Mouse (Mus musculus) cerebellum, adult 11-12 months (tissue): Measurements from ENCODE around the gene Psmb10.

ENCODE experiments used
- DNase-seq: peaks from one replicate; pipeline ENCODE4 v3.0.0; 2022

Gene Psmb10

DNA sequence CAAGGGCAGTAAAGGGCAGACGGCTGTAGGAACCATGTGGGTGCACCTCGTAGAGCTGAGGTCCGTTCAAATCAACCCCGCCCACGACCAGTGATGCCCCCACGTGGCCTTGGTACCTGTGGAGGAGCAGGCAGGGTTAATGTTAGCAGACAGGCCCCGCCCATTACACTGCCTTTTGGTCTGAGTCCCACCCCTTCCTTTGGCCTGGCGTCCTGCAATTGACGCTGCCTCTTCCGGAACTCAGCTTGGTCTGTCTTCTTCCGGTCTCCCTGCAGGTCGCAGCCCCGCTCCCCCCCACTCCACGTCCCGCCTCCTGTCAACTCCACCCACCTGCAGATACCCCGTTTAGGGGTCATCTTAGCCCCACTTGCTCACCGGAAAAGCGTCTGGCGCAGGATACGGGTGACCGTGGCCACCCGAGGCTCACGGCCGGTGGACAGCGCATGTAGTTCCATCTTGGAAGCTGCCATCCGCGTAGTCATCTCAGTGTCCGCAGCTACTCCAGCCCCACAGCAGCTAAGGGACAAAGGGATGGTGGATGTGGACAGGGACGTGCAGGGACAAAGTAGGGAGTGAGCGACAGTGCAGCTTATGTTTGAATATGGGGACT lies 1.3 kb downstream of the Psmb10 start:
- peak; percentile 93 for DNase-seq

DNA sequence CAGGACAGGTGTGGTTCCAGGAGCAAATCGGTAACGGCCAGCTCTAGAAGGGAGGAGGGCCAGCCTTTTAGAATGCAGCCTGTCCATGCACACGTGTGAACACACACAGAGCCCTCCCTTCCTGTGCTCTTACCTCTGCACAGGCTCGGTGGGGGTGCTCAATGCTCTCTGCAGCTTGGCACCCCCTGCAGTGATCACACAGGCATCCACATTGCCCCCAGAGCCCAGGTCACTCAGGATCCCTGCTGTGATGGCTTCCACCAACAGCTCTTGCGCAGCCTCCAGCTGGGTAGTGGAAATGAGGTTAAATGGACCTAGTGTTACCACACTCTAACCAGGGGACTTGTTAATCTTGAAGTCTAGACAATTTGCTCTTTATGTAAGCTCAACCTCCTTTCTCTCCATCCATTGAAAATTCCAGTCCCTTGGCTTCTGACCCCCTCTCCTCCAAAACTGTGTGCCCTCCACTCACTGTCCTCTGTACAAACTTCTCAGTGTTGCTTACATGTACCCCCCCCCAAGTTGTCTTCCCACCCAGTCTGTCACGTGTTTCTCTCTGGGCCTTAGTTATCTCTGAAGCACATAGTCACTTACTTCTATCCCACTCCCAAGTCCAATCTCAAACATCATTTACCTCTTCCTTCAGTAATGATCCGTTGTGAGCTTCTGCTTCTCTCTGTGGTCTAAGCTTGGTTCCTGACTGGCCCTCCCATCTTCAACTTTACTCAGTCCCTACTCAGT lies 2.2 kb downstream of the Psmb10 start:
- peak; percentile 56 for DNase-seq

DNA sequence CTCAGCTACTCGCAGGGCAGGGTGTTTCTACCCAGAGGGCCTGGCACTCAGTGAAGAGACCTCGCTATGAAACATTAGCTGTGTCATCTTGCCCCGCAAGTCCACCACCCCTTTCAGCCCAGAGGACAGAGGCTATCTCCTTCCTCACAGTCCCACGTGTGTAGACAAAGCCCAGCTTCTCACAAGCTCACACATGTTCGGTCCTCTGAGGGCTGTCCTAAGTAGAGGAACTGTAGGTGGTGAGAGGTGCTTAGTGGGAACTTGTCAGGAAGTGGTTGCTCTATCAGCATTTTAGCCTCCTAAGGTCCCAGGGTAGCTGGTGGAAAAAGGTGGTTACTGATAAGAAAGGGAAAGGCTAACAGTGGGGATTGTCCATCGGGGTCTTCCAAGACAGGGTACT lies 3.1 kb downstream of the Psmb10 start:
- DNase-seq, result no peak

DNA sequence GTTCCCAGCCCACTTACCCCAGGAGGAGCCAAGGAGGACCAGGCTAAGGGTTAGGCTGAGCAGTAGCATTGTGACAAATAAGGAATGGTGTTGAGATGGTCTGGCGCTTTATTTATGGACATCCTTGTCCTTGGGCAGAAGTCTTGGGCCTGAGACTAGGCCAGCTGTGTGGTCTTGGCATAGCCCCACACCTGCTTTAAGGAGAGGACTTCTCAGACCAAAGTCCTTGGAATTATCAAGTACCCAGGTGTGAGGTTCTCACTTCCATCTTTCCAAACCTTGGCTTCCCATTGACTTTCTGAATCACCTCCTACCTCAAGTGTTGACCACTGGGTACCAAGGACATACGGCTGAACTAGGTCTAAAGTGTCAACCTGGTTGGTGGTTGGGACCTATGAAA lies 4.5 kb downstream of the Psmb10 start, which contains the start of gene Ctrl:
Gene Ctrl, minus strand, starts transcription at position 101 of the 400 bp plus-strand sequence.
- DNase-seq, result no peak

DNA sequence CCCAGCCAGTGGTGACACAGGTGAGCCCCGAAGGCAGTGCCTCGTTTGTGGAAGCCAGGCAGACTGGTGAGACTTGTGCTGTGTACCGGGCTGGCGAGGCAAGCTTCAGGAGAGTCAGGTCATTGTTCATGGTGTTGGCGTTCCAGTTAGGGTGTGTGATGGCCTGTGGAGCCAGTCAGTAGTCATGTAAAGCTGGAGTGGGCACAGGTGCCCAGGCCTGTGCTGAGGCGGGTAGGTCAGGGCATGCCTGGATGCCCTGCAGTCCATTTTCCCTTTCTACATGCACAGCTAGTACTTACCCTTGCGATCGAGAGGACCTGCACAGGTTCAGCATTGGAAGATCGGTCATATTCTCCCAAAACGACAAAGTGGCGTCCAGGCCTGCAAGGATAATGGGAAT lies 5.7 kb downstream of the Psmb10 start:
- no peak for DNase-seq

DNA sequence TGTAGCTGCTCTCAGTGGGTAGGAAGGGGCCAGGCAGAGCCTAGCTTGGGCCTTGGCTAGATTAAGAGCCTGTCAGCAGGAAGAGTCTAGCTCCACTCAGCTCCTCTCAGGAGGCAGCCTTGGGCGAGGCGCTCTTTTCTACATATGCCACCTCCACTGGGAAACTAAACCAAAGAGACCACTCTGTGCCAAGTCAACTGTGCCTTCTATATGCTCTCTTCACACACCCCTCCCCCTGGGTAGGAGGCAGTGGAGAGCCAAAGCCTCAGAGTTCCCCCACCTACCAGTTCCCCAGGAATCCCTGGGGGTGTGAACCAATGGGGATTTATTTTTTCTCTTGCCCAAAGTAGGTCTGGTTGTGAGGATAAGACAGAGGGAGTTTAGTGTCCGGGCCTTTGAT lies 7.0 kb downstream of the Psmb10 start:
- no peak for DNase-seq

DNA sequence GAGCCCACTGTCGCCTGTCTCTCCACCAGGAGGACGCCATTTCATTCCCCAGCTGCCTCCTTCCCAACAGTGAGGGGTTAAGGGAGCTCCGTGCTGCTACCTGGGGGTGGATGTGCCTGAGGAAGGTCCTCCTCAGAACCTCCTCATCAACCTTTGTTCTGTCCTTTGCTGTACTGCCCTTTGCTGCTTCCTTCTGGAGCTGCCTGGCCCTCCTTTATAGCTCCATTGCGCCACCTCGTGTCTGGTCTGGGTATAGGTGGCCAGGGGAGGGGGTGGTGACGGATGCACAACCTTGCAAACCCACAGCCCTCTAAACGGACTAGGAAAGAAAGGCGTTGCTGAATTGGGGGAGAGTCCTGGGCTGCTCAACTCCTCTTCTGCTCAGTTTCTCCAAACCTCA lies 7.6 kb downstream of the Psmb10 start:
- peak; percentile 74 for DNase-seq

DNA sequence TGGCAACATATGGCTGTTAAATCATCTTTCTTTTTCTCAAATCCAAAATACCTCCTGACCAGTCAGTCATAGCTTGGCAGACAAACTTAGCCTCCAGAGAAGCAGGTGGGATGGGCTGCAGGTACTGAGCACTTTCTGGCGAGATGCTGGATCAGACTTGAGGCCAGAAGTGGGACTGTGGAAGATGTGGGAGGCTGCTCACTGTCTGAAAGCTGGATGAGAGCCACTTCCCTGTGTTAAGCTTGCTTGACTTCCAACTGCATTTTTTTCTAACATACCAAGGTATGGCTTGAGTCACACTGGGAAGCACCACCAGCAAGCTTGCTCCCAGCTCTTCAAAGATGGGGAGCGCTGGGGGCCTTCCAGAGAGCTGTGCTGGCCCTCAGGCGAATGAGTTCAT lies 13.1 kb downstream of the Psmb10 start:
- no peak for DNase-seq

DNA sequence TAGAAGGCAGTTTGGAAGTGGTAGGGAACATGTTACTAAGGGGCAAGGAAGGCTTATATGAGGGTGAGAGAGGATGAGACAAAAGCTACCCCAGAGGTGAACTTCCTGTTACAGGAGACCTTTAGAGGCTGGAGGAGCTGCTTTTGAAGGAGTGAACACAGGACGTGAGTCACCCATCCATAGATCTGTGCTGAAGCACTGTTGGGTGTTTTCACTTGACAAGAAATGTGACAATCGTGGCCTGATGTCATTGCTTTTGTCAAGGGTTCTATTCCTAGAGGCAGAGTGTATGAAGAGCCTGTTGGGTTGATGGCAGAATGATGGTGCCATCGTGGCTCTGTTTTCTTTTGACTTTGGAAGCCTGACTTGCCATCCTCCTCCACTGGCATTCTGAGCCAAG lies 18.9 kb downstream of the Psmb10 start:
- DNase-seq, result no peak

DNA sequence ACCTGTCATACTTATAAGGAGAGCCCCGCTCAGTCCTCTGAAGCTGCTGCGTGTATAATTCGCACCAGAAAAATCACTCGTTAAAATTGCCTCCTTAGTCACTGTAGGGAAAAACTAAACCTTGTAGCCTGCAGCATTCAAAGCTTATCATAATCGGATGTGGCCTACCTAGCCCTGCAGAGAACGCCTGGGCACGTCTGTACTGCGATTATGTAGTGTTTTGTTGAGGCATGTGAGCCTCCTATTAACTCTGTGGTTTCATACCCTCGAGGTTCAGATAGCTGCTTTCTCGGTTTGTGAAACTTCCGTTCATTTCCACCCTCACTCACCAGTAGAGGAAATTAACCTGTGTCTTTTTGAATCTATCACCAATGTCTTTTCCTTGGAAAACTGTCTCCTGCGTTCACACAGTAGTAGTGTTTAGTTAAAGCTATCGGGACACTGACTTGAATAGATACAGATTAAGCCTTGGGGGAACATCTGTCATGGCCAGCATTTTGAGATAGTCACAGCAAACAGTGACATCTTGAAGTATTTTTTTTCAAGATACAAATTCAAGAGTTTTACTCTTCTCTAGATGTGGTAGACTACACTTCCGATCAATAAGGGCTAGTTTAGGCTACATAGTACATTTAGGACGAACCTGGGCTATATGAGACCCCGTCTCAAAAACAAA lies 37.2 kb downstream of the Psmb10 start:
- DNase-seq, result no peak

DNA sequence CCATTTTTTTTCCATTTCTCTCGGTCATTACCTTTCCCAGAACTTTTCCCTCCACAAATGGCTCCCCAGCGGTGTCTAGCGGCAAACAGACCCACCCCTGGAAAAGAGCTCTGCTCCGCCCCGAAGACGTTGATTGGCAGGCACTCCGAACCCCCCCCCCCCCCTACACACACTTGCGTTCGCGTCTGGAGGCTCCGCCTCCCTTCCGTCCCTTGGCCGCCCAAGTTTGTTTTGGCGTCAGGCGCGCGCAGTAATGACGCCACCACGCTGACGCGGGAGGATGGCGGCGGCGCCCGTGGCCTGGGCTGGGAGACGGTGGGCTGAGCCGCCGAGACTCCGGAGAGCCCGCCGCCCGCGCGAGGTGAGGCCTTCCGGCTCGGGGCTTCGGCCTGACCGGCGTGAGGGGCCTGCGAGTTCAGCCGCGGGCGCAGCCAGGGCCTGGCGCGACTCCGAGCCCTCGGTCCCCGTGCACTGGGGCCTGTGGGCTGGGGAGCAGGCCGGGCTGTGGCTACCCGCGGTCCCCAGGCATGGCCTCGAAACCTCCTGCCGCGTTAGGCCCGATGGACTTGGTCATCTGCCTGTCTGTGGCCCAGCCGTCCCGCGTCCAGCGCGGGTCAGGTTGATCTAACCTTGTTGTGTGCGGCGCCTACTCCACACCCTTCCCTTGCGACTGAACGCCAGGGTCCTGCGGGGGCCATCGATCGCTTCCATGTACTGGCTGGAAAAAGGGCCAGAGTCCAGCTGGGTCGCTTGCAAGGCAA lies 37.9 kb downstream of the Psmb10 start, which contains the start of gene Pskh1:
Gene Pskh1, plus strand, starts transcription at position 262 of the 761 bp plus-strand sequence.
- peak; percentile 92 for DNase-seq

DNA sequence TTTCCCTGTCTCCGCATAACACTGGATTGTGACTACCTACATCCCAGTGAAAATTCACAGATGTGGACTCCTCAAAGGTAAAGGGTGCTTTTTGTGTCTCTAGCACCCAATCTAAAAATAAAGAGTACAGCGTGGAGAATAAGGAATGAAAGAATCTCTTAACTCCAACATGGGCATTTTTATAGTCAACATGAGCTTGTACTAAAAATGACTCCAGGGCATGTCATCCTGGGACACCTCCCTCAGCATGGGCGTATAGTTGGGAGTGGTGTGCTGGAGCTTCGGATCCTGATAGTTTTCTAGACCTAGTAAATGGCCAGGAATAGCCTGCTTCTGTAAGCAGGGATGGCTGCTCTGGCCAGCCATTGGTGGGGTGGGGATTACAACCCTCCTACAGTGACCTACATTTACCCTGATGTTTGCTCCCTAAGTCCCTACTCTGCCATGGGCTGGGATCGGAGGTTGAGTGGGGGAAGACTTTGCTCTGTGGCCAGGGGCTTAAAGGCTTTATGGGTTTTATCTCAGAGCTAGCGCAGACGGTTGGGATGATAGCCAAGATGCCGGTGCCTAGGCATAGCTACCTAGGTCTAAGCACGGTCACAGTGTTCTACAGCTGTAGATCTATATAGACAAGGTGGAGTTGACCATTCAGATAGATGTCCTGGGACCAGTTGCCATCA lies 40.3 kb downstream of the Psmb10 start:
- DNase-seq, result no peak

DNA sequence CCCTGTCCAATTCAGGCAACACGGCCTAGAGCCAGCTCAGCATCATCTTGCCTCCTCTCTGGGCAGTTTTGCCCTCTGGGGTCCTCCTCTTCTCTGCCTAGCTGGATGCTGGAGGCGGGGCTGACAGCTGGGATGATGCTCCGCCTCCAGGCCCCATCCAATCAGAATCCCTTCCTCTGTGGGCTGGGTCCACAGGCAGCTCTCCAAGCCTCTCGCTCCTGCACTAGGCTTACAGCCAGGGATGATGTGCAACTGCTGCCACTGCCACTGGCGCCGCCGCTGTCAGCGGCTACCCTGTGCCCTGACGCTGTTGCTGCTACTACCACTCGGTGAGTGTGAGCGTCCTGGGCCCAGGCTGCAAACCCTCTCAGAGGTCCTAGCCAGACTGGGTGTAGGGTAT lies 44.9 kb downstream of the Psmb10 start, which contains the start of gene Nrn1l:
Gene Nrn1l, plus strand, starts transcription at position 229 of the 400 bp plus-strand sequence.
- peak; percentile 55 for DNase-seq

DNA sequence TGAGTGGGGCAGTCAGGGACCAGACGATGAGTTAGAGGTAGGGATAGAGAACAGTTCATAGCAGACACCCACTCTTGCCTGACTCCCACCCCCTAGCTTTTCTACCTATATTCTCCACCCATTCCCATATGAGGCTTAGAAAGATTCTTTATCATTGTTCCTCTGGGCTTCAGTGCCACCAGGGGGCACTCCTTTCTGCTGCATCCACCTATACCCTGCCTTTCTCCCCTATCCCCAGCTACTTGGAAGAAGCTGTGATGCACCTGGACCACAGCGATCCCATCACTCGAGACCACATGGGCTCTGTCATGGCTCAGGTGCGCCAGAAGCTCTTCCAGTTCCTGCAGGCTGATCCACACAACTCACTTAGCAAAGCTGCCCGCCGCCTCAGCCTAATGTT lies 45.8 kb downstream of the Psmb10 start:
- DNase-seq, result no peak

DNA sequence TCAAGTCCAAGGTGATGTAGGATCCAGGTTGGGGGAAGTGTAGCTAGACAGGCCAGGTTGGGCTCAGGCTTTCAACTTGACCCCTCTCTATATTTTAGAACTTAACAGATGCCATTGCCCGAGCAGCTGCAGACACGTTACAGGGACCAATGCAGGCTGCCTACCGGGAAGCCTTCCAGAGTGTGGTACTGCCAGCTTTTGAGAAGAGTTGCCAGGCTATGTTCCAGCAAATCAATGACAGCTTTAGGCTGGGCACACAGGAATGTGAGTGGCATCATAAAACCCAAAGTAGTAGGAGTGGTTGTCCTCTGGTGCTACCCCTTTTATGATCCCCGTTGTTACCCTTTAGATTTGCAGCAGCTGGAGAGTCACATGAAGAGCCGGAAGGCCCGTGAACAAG lies 47.4 kb downstream of the Psmb10 start:
- no peak for DNase-seq

DNA sequence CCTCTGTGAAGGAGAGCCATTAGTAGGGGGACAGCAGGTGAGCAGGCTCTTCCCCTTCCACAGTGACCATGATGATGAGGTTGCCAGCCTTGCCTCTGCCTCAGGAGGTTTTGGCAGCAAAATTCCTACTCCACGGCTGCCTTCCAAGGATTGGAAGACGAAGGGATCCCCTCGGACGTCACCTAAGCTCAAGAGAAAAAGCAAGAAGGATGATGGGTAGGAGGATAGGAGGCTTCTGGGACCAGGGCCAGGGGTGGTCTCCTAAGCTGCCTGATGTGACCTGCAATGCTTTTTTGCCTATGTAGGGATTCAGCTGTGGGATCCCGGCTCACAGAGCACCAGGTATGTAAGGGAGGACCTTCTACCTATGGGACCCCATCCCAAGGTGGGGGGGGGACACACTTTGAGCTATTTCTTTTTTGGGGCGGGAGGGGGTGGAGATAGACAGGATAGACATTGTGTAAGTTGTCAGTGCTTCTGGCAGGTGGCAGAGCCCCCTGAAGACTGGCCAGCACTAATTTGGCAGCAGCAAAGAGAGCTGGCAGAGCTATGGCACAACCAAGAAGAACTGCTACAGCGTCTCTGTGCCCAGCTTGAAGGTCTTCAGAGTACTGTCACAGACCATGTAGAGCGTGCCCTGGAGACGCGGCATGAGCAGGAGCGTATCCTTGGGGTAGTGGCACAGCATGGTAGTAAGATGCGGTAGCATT lies 48.3 kb downstream of the Psmb10 start:
- DNase-seq, result no peak
